Mouse (Mus musculus) olfactory bulb, adult 2 months (tissue): ENCODE results near the gene Nt5c2. TPM values are rescaled to one million over a fixed set of nuclear protein-coding genes. Genes with fewer than 3 reads are reported as not detected.

Source experiments
- H3K27ac ChIP-seq: fragments of 200-500 bp; 2 replicates; pipeline ENCODE4 v1.5.1; 2012; ENCODE audit warnings: low read depth, low read length; ENCODE audit not compliant: insufficient read depth
- H3K4me1 ChIP-seq: fragments of 200-500 bp; 2 replicates; pipeline ENCODE4 v1.6.1; 2012; ENCODE audit warnings: low read length; ENCODE audit not compliant: control insufficient read depth, insufficient read depth
- H3K4me3 ChIP-seq: fragments of 200-500 bp; 2 replicates; pipeline ENCODE4 v1.5.1; 2012; ENCODE audit warnings: mild to moderate bottlenecking, low read depth, low read length, moderate library complexity; ENCODE audit not compliant: insufficient read depth
- CTCF ChIP-seq: fragments of 200-500 bp; IDR thresholded peaks from 2 replicates; pipeline ENCODE4 v1.5.1; 2012; ENCODE audit warnings: low read depth, mild to moderate bottlenecking, low read length, moderate library complexity; ENCODE audit not compliant: insufficient read depth
- POLR2A ChIP-seq: fragments of 200-500 bp; IDR thresholded peaks from 2 replicates; pipeline ENCODE4 v1.6.1; 2012; ENCODE audit warnings: mild to moderate bottlenecking, low read depth, low read length, moderate library complexity; ENCODE audit not compliant: insufficient read depth
- WGBS: fragments of 180-500 bp; shearing (Covaris S2); methylation state at CpG from one replicate; pipeline ENCODE4 v1.1.7; 2018; 5-methylcytosine and 5-hydroxymethylcytosine counted together
- polyA plus RNA-seq: library from polyadenylated mRNA; stranded (reverse); fragments of >200 nt; gene quantifications from 2 replicates; pipeline ENCODE4 v1.2.4, GENCODE M21; 2012; ENCODE audit warnings: low replicate concordance; ENCODE audit not compliant: missing spikeins, insufficient read depth, insufficient read length

Nt5c2 gene
- polyA plus RNA-seq, 1 experiment = not detected

DNA sequence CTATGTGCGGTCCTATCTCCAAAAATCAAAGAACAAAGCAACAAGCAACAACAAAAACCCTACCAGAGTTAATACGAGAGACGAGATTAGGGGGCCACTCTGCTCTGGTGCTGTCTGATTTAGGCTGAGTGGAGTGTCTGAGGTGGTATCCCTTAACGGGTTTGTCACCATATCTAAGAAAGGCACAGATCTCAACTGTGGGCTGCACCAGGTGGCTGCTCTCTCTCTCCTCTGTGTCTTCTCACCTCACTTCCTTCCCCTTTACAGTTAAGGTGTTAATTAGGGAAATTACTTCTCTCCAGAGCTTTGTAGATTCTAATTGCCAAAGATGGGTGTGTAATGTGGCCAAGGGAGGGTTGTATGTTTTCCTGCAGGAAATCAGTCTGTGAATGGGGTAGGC, 7.8 kb upstream of the Nt5c2 start:
- peaks cover 13% of the 10 kb centered on the region for H3K4me1 ChIP-seq
- no peak overlapping the region for H3K27ac ChIP-seq
- 86% methylated on average over 4 of the region's 4 CpGs for WGBS
- no peak overlapping the region for H3K4me3 ChIP-seq
- no peak for TF ChIP-seq CTCF
- no peak for TF ChIP-seq POLR2A

DNA sequence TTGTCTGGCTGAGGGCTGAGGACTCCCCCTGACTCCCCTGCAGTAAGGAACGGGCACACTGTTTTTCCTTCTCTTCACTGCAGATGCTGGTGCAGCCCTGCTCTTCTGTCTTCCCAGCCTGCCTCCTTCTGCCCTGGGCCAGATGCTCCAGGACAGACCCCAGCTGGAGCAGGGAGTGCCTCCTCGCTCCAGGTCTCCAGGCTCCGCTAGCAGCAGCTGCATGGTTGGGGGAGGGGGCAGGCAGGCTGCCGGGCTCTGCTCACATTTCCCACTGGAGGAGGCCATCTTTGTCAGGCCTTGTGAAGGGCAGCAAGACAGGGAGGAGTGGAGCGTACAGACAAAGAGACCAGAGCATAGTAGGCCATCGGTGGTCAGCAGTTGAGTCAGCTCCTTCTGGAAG, 4.4 kb upstream of the Nt5c2 start:
- WGBS = 28% methylated on average over 6 of the region's 6 CpGs
- no peak for TF ChIP-seq CTCF
- TF ChIP-seq POLR2A = no peak
- Histone ChIP-seq H3K27ac (no peak overlapping the region), H3K4me3 (peak overlapping the region; percentile 22; the same call in 1 of the 2 replicates), H3K4me1 (peaks cover 15% of the 10 kb centered on the region)

DNA sequence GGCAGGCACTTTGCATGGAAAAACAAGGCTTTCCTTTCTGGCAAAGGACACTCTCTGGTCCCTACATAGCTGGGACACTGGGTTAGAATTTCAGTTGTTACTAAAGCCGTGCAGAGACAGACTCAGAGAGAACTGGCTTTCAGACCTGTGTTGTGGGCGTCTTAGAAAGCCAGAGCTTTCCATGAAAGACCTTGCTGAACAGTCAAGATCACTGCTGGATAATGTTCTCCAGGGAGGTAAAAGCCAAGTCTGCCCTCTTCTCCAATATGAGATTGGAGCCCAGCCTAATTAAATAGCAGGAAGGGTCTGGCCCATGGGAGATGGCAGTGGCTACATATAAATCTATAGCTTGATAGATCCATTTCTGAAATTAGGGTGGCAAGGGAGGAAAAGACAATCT, 3.4 kb upstream of the Nt5c2 start:
- Histone ChIP-seq H3K4me3 (no peak overlapping the region), H3K27ac (no peak overlapping the region), H3K4me1 (peaks cover 17% of the 10 kb centered on the region)
- no peak for TF ChIP-seq POLR2A
- TF ChIP-seq CTCF = no peak
- 21% methylated on average over 2 of the region's 2 CpGs for WGBS

DNA sequence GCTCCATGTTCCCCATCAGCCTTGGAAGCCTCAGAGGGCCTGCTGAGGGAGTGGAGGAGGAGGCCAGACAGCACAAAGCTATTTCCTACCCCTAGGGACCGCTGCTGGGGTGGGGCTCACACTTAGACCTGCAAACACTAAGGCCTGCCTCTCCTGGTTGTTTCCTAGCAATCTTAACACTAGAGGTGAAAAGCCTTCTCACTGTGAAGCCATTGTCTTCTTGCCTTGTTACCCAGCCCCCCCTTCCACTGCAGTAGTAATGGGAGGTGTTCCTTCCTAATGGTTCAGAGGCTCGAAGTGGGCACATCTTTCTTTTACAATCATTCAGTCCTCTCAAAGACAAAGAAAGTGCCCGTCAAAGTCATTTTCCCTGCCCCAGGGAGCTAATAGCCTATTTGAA, 2.9 kb upstream of the Nt5c2 start:
- H3K27ac ChIP-seq = no peak overlapping the region

DNA sequence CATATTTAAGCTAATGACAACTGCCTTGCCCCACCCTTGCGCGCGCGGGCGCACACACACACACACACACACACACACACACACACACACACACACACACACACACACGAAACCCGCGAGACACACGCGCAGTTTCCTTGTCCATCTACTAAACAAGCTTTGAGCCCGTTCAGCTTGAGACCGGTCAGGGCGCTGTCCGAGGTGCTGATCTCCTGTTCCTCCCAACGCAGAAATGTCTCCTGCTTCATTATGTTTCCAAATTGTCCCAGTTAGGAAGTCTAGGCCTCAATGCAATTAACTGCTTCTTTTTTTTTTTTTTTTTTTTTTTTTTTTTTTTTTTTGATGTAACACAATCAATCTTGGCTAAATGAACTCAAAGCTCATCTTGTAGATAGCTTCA, 1.5 kb upstream of the Nt5c2 start:
- Histone ChIP-seq H3K4me1 (peaks cover 25% of the 10 kb centered on the region), H3K4me3 (peak overlapping the region; percentile 57), H3K27ac (no peak overlapping the region)
- WGBS = under 1% methylated on average over 15 of the region's 15 CpGs
- no peak for TF ChIP-seq CTCF
- no peak for TF ChIP-seq POLR2A

More for the DNA sequence above, 2.9 kb upstream of the Nt5c2 start:
- Histone ChIP-seq H3K4me1 (peaks cover 21% of the 10 kb centered on the region), H3K4me3 (peak overlapping the region; percentile 29)
- WGBS = 5% methylated on average over 3 of the region's 3 CpGs
- TF ChIP-seq CTCF = no peak
- TF ChIP-seq POLR2A = no peak

DNA sequence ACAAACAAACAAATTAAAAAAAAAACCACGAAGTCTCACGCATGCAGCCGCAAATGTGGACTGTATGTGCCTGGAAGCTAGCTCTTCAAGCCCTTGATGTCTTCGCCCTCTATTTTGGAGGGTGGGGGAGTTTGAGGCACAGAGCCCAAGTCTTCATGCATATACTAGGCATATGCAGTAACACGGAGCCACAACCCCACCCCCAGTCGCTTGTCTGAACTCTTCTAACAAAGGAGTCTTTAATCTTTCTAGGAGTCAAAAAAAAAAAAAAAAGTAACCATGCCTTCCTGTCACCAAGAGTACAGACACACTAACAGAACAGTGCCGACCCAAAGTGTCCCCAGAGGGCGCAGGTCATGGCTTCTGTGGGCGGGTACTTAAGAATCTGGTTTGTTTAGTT, 1.0 kb upstream of the Nt5c2 start:
- peak overlapping the region; percentile 57 for H3K4me3 ChIP-seq
- peaks cover 25% of the 10 kb centered on the region for H3K4me1 ChIP-seq
- 1% methylated on average over 9 of the region's 9 CpGs for WGBS
- 0 out of 2 replicates have a peak overlapping the region, but pooled peaks have one; percentile 46 for H3K27ac ChIP-seq
- no peak for TF ChIP-seq CTCF
- no peak for TF ChIP-seq POLR2A

DNA sequence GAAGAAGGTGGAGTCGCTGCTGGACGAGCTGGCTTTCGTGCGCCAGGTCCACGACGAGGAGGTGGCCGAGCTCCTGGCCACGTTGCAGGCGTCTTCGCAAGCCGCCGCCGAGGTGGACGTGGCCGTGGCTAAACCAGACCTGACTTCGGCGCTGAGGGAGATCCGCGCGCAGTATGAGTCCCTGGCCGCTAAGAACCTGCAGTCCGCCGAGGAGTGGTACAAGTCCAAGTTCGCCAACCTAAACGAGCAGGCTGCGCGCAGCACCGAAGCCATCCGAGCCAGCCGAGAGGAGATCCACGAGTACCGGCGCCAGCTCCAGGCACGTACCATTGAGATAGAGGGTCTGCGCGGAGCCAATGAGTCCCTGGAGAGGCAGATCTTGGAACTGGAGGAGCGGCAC, 443 bp upstream of the Nt5c2 start:
- H3K4me1 ChIP-seq = peaks cover 25% of the 10 kb centered on the region
- WGBS = under 1% methylated on average over 37 of the region's 37 CpGs
- no peak for TF ChIP-seq CTCF
- TF ChIP-seq POLR2A = no peak
- H3K27ac ChIP-seq = peak overlapping the region; percentile 46; the same call in 1 of the 2 replicates
- H3K4me3 ChIP-seq = peak overlapping the region; percentile 57

DNA sequence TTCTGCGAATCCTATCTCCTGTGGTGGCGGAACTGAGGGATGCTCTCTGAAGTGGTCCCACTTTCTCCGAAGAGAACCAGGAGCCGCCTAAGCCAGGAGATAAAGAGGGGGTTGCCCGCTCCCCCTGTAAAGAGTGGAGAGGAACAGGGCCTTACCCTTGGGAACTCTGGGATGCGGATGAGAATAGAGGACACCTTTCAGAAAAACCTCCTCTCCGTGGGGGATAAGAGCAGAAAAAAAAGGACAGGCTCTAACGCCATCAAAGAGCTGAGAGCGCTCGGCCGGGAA, 850 bp downstream of the Nt5c2 start:
- Histone ChIP-seq H3K27ac (peak overlapping the region; percentile 84), H3K4me1 (peaks cover 17% of the 10 kb centered on the region), H3K4me3 (peak overlapping the region; percentile 57)
- no peak for TF ChIP-seq POLR2A
- TF ChIP-seq CTCF = no peak
- 1% methylated on average over 11 of the region's 11 CpGs for WGBS

DNA sequence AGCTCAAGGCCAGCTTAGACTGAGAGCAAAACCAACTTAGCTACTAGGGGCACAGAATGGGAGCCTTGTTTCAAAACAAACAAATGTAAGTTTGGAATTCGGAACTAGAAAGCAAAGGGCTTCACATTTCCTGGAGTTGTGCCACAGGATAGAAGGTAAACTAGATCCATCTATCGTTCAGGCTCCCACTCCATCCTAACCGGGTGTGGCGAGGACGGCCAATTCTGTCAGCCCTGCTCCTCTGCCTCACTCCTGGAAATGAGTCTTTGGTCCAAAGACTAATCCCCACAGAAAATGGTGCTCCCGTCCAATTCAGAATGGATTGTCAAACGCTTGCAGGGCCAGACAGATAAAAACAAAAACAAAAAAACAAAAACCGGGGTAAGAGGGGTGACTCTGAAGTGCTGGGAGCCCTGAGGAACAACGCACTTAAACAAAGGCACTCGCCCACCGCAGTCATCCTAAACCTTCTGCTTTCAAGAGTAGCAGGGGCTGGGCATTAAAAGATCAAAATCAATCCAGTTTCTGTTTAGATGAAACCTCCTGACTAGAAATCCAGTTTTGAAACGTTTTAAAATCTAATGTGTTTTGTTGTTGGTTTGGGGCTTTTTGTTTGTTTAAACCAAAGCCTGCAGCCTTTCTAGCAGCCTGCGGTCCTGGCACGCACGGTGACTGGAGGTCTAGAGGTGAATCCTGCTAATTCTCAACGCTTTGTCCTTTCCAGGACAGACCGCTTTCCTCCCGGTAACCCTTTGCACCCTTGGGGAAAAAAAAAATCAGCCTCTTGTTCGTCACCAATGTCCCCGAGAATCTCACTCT, 1.4 kb downstream of the Nt5c2 start:
- TF ChIP-seq POLR2A = no peak
- WGBS = 10% methylated on average over 20 of the region's 20 CpGs
- Histone ChIP-seq H3K27ac (peak overlapping the region; percentile 84), H3K4me1 (peaks cover 13% of the 10 kb centered on the region), H3K4me3 (peak overlapping the region; percentile 57)

DNA sequence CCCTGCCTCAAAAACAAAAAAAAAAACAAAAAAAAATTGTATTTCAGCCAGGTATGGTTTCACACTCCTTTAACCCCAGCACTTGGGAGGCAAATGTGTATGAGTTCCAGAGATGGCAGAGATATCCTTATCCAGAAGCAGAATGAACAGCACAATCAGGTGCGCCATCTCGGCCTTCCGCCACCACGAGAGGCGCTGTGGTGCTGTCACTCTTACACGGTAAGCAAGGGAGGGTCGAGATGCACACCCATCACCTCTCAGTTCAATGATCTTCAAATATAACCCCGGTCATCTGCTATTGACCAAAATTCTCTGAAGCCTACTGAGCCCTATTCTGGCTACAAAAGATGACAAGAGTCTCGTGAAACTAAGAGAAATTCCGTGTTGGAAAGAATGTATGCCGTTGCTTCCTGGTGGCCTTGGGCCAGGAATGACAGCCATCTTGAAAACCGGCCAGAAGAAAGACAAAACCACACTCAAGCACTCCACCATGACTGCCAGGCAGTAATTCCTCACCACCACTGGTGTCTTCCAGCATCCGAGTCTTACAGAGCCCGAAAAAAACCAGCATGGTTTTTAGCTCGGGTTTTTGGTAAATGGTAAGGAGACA, 2.3 kb downstream of the Nt5c2 start:
- 79% methylated on average over 15 of the region's 15 CpGs for WGBS
- TF ChIP-seq POLR2A (no peak), CTCF (no peak)
- Histone ChIP-seq H3K4me3 (no peak overlapping the region), H3K4me1 (peaks cover 11% of the 10 kb centered on the region), H3K27ac (no peak overlapping the region)
